Mouse (Mus musculus) spleen, adult 2 months (tissue): ENCODE measurements around the gene 1700003H04Rik. TPM values are rescaled to one million over a fixed set of nuclear protein-coding genes. Genes with fewer than 3 reads are reported as not detected.

Experiments
- DNase-seq, 2 experiments: peaks; one replicate each; pipeline versions ENCODE4 v3.0.0 to v3.0.0-alpha.2; 2012 to 2021; ENCODE audit warnings: low spot score in 2 of 2, low read depth in 1 of 2
- H3K27ac ChIP-seq: fragments of 200-500 bp; 2 replicates; pipeline ENCODE4 v1.5.1; 2012; ENCODE audit warnings: low read length, inconsistent platforms; ENCODE audit not compliant: insufficient read depth
- H3K27me3 ChIP-seq: fragments of 200-500 bp; 2 replicates; pipeline ENCODE4 v1.6.1; 2012; ENCODE audit warnings: mild to moderate bottlenecking, moderate library complexity, low read length, inconsistent platforms; ENCODE audit not compliant: control insufficient read depth, insufficient read depth
- H3K36me3 ChIP-seq: fragments of 200-500 bp; 2 replicates; pipeline ENCODE4 v1.6.1; 2012; ENCODE audit warnings: mild to moderate bottlenecking, low read length, inconsistent platforms; ENCODE audit not compliant: control insufficient read depth, insufficient read depth
- H3K4me1 ChIP-seq: fragments of 200-500 bp; 2 replicates; pipeline ENCODE4 v1.6.1; 2011; ENCODE audit warnings: inconsistent platforms; ENCODE audit not compliant: control insufficient read depth, insufficient read depth, insufficient read length
- H3K4me3 ChIP-seq: fragments of 200-500 bp; 2 replicates; pipeline ENCODE4 v1.5.1; 2011; ENCODE audit warnings: mild to moderate bottlenecking, inconsistent platforms; ENCODE audit not compliant: insufficient read depth, insufficient read length; ENCODE audit errors: extremely low read depth
- CTCF ChIP-seq: fragments of 200-500 bp; IDR thresholded peaks from 2 replicates; pipeline ENCODE4 v1.5.1; 2011; ENCODE audit warnings: mild to moderate bottlenecking, inconsistent platforms; ENCODE audit not compliant: insufficient read depth, insufficient read length, insufficient replicate concordance; ENCODE audit errors: extremely low read depth
- POLR2A ChIP-seq: fragments of 200-500 bp; IDR thresholded peaks from 2 replicates; pipeline ENCODE4 v1.6.1; 2011; ENCODE audit warnings: low read depth, low read length, inconsistent platforms
- WGBS: fragments of 180-500 bp; shearing (Covaris S2); methylation state at CpG from one replicate; pipeline ENCODE4 v1.1.7; 2018; 5-methylcytosine and 5-hydroxymethylcytosine counted together
- polyA plus RNA-seq: library from polyadenylated mRNA; depleted of rRNA; stranded (reverse); fragments of >200 nt; gene quantifications from 2 replicates; pipeline ENCODE4 v1.2.3, GENCODE M21; 2012; rRNA removed

1700003H04Rik gene
- polyA plus RNA-seq, 1 experiment = not detected

GRCm38 (mm10) chr3:124518786-124519185, 62.1 kb downstream of the 1700003H04Rik start:
- TF ChIP-seq POLR2A (no peak), CTCF (no peak)
- no peaks in the 10 kb centered on the region for H3K36me3 ChIP-seq
- H3K27me3 ChIP-seq = no peaks in the 10 kb centered on the region
- no peak overlapping the region for H3K27ac ChIP-seq
- no peaks in the 10 kb centered on the region for H3K4me1 ChIP-seq
- 80% methylated on average over 2 of the region's 2 CpGs for WGBS
- H3K4me3 ChIP-seq = no peak overlapping the region
- DNase-seq = no peak

Other genes with a start within 250 kb of the 1700003H04Rik start
- gene 1700006A11Rik, start 155.1 kb downstream of the 1700003H04Rik start, polyA plus RNA-seq = not detected in 2 replicates